Mouse (Mus musculus): ENCODE data around the gene H2afj.
A peak's percentile ranks its signal among the peaks of the same experiment; 100 is the strongest.
"Not testable (repeated sequence)": the region's sequence is repeated elsewhere in the genome, so short reads cannot be mapped to it uniquely, and the experiment has no call there.

The H2afj gene

GRCm38 (mm10) chr6:136808014-136808417 is at the start of gene H2afj:
TSS of gene H2afj (plus strand) at chr6:136808244.
- DNase-seq (ENCODE audit: low spot score in 2 of 2) = peak; percentile 98 to 99

DNA sequence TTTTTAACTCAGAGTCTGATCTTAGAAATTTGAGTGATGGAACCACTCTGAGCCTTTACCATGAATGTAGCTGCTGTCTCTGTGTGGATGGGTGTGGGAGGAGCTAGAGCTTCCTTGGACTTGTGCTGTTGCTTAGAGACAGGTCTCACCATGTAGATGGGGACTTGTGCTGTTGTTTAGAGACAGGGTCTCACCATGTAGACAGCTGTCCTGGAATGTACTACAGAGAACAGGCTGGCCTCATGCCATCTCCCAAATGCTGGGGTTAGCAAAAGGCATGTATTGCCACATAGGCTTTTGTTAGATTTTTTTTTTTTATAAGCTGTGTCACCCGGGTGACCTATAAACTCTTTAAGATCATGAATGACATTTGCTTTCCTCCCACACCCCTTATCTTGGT is 44.1 kb upstream of the H2afj start:
- DNase-seq (ENCODE audit: low spot score in 2 of 2) = peak; percentile 45 to 47

GRCm38 (mm10) chr6:136769143-136769542 is 38.9 kb upstream of the H2afj start:
- no peak for DNase-seq (ENCODE audit: low spot score in 2 of 2)

DNA sequence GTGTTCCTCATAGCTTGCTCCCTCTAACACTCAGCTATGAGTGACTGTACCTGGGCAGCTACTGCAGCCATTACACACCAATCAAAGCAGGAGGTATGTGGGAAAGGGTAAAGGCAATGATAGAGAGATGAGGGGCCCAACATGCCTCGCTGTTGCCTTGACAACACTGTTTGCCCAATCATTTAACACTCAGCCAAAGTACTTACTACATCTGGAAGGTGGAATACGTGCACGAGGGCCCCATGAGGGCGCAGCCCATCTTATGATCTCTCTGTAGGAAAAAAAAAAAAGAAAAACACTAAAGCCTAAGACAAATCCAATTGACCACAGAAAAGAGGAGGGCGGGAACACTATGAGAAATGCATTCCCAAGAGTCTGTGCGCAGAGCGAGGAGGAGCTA is 38.2 kb upstream of the H2afj start:
- no peak for DNase-seq (ENCODE audit: low spot score in 2 of 2)

GRCm38 (mm10) chr6:136776392-136776791 is 31.7 kb upstream of the H2afj start:
- no peak for DNase-seq (ENCODE audit: low spot score in 2 of 2)

- no peak for DNase-seq (ENCODE audit: low spot score in 2 of 2)
Measured at GRCm38 (mm10) chr6:136781377-136781986, 26.6 kb upstream of the H2afj start, which contains the start of gene Gucy2c. TSS of gene Gucy2c (minus strand) at chr6:136781765.

- no peak for DNase-seq (ENCODE audit: low spot score in 2 of 2)
Measured at GRCm38 (mm10) chr6:136782146-136782545, 25.9 kb upstream of the H2afj start.

- DNase-seq (ENCODE audit: low spot score in 2 of 2) = peak; percentile 62 to 79
Measured at GRCm38 (mm10) chr6:136782761-136783160, 25.3 kb upstream of the H2afj start.

DNA sequence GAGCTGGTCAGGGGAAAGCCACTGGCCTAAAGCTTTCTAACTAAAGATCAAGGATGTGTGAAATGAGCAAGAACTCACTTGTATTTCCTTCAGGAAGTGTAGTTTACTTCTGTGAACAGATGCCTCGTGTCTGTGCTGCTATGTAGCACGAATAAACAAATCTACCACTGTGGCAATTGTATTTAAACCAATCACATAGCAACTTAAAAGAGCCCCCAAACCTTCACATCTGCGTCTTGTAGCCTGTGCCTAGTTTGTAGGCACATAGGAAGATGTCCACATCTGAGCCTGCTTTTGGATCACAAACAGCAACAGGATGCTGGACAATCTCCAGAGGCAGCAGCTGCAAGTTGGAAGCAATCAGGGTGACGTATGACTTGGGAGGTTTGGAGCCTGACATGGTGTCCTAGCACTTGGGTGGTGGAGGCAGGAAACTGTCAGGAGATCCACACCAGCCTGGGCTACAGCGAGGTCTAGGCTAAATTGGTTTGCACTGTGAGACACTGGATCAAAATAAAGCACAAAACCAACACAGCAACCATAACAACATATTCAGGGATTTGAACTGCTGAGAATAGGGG is 18.6 kb upstream of the H2afj start:
- DNase-seq (ENCODE audit: low spot score in 2 of 2) = no peak

DNA sequence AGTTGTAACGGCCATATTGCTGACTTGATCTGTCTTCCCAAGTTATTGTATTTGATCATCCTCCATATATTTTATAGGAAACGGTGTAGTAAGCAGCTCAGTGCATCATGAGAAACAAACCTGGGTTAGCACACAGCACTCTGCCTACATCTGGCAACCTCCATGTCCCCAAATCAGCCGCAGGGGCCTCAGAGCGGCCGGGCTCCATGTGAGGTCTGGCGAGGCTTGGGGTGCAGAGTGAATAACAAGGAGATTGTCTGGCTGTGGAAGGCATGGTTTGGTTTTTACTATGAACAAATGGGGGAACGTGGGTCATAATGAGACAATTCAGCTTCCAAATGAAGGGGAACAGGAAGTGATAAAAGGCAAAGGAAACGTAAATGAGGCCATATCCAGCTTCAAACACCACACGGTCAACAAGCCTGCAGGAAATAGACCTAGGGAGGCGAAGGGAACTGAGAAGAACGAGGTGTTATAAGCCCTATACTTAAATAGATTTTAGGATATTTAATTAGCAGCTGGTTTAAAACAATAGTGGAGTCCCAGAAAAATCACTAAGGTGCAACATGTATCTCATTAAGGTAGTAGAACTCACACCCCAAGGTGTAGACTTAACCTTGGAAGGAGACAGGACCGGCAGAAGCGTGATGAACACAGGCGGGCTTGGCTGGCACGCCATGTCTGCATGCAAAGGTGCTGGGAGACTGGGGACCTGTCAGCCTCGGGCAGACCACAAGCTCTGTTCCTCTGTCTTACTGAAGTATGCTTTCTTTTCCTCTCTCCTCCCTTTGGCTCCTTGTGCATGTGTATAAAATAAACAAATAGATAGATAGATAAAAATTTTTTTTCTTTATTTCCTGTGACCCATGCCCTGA is 14.9 kb upstream of the H2afj start:
- no peak for DNase-seq (ENCODE audit: low spot score in 2 of 2)

DNA sequence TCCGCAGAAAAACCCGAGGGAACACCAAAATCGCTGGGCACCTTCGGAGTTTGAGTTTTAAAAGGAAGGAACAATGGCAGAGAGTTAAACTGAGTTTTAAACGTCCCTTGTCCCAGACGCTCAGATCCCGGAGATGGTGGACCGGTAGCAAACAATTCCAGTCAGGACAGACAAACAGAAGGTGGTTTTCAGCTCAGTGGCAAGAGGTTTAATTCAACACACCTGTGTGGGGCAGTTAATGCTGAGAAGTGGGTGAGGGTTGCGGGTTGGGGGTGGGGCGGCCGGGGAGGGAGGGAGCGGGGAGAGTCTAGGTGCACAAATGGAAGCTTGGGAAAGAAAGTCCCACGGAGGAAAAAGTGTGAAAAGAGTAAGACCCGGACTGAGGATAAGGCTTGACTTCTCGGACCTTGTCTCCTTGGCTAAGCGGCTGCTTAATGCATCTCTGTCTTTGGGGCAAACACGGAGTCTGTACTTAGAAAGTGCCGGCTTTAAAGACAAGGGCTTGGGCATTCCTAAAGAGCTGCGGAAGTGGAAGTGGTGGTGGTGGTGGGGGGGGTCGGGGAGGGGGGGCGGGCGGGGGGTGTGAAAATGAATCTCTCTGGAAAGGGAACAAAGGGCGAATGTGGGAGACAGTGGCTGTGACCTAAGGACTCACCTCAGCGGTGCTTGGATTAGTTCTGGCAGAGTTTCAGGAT is 14.1 kb upstream of the H2afj start:
- DNase-seq (ENCODE audit: low spot score in 2 of 2) = no peak

GRCm38 (mm10) chr6:136795110-136795509 is 12.9 kb upstream of the H2afj start:
- no peak for DNase-seq (ENCODE audit: low spot score in 2 of 2)

GRCm38 (mm10) chr6:136795850-136796249 is 12.2 kb upstream of the H2afj start:
- no peak for DNase-seq (ENCODE audit: low spot score in 2 of 2)

DNA sequence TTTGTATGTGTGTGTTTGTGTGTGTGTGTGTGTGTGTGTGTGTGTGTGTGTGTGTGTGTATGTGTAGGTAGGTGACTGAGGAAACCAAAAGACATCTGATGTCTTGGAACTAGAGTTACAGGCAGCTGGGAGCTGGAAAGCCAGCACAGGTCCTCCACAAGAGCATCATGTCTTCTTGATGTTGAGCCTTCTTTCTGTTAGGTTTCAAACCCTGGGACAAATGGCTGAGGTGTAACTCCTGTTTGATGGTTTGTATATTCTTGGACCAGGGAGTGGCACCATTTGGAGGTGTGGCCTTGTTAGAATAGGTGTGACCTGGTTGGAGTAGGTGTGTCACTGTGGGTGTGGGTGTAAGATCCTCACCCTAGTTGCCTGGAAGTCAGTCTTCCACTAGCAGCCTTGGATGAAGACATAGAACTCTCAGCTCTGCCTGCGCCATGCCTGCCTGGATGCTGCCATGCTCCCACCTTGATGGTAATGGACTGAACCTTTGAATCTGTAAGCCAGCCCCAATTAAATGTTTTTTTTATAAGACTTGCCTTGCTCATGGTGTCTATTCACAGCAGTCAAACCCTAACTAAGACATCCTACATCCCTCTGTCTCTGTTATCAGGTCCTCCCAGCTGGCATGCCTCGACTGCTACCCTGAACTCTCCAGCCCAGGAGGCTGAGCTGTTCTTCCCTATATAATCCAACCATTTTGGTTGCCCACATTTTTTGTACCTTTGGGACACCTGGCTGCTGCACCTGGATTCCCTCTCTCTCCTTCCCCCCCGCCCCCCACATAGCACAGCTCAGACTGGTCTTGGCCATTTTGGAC is 10.0 kb upstream of the H2afj start:
- DNase-seq (ENCODE audit: low spot score in 2 of 2) = not testable (repeated sequence)

- DNase-seq (ENCODE audit: low spot score in 2 of 2) = no peak
Measured at GRCm38 (mm10) chr6:136800710-136801109, 7.3 kb upstream of the H2afj start.

DNA sequence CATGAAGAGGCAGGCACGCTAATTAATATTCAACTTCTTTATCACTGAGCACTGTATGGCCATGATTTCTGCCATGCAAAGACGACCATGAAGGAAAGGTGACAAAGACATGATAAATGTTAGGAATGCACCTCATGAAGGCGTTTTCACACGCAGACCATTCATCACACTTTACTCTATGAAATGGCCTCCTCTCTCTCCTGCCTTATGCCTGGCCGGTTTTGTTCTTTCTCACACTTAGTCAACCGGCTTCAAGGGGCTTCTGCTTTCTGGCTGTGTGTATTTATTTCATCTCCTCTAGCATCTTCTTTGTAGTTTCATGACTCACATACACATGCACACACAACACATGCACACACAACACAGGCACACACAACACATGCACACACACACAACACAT is 6.8 kb upstream of the H2afj start:
- no peak for DNase-seq (ENCODE audit: low spot score in 2 of 2)

GRCm38 (mm10) chr6:136803093-136803738 is 4.8 kb upstream of the H2afj start:
- DNase-seq (ENCODE audit: low spot score in 2 of 2) = no peak

DNA sequence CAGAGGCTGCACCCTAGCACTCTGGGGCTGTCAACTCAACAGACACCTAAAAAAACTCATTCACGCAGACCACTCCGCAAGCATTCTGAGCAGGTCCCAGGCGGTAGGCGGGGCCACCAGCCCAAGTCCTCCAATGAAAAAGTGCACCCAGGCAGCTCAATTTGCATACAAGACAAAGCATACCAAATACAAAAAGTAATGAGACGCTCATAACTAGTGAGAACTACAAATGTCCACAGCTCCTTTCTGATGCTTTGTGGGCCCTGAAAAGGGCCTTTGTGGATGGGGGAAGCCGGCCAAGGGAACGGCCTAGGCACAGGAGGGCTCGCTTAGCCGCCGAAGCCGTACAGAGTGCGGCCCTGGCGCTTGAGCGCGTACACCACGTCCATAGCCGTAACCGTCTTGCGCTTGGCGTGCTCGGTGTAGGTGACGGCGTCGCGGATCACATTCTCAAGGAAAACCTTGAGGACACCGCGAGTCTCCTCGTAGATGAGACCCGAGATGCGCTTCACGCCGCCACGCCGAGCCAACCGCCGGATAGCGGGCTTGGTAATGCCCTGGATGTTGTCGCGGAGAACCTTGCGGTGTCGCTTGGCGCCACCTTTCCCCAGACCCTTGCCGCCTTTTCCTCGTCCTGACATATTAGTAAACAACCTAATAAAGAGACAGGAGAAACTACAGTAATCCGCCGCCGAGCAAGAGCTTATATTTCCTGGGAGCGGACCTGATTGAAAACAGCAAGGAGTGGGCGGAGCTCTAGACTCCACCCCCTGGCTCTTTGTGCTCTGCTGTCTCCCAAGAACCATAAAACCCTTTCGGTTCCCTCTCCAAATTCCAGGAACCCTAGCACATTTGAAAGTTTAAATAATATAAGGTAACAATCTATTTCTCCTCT is 4.1 kb upstream of the H2afj start, which contains the start of gene Hist4h4:
Hist4h4 (minus strand) TSS at position 677 of the 895 bp plus-strand sequence.
- peak; percentile 97 to 98 for DNase-seq (ENCODE audit: low spot score in 2 of 2)

DNA sequence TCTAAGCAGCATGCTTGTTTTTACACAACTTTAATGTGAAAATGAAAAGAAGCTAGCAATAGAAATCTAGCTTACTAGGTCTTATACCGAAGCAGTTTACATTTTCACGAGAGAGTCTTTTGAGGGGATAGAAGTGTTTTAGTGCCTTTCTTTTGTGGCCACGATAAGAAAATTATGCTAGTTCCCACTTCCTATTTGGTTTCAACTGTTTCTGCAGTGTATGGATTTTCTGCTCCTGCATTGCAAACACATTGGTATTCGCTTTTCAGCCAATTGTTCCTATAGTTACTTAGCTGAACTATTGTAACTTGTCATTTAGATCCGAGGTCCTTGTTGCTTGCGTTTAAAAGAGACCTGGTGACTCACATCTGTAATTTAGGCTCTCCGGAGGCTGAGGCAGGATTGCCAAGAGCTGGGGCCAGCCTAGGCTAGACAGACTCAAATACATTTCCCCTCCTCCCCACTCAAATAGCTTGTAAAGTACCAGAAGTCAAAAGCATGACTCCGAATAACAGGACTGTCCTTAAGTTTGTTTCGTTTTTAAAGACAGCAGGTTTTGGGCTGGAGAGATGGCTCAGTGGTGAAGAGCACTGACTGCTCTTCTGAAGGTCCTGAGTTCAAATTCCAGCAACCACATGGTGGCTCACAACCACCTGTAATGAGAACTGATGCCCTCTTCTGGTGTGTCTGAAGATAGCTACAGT is 3.2 kb upstream of the H2afj start:
- DNase-seq (ENCODE audit: low spot score in 2 of 2) = no peak

Measured in right cerebral cortex, postnatal 10 days (tissue).